Mouse (Mus musculus) spleen, adult 2 months (tissue): Measurements from ENCODE around the gene St6galnac4.

ENCODE experiments used
- CTCF ChIP-seq: fragments of 200-500 bp; IDR thresholded peaks from 2 replicates; pipeline ENCODE4 v1.5.1; 2011; ENCODE audit warnings: mild to moderate bottlenecking, inconsistent platforms; ENCODE audit not compliant: insufficient read depth, insufficient read length, insufficient replicate concordance; ENCODE audit errors: extremely low read depth
- POLR2A ChIP-seq: fragments of 200-500 bp; IDR thresholded peaks from 2 replicates; pipeline ENCODE4 v1.6.1; 2011; ENCODE audit warnings: low read depth, low read length, inconsistent platforms

- TF ChIP-seq POLR2A (no peak), CTCF (no peak)
Observed at GRCm38 (mm10) chr2:32625873-32626694, 39.2 kb downstream of the St6galnac4 start.
